Mouse (Mus musculus) stomach, embryonic 16.5 days (tissue): ENCODE results near the gene Hbs1l. TPM values are rescaled to one million over a fixed set of nuclear protein-coding genes. Genes with fewer than 3 reads are reported as not detected.

Experiments
- ATAC-seq: fragments of 200-750 bp; cut with Nextera tagmentation; 2 replicates; pipeline ENCODE4 v1.8.0; 2017; ENCODE audit warnings: moderate number of reproducible peaks, moderate TSS enrichment; ENCODE audit not compliant: insufficient read depth, low FRiP score
- H3K27ac ChIP-seq: fragments of 300-500 bp; sonication (generic); 2 replicates; pipeline ENCODE4 v1.5.1; 2014; ENCODE audit warnings: low read length
- H3K27me3 ChIP-seq: fragments of 300-500 bp; sonication (generic); 2 replicates; pipeline ENCODE4 v1.6.1; 2014; ENCODE audit warnings: low read length, control low read depth, mixed read lengths; ENCODE audit not compliant: control insufficient read depth, insufficient read depth
- H3K36me3 ChIP-seq: fragments of 300-500 bp; sonication (generic); 2 replicates; pipeline ENCODE4 v1.6.1; 2014; ENCODE audit warnings: low read length; ENCODE audit not compliant: control insufficient read depth, insufficient read depth
- H3K4me1 ChIP-seq: fragments of 300-500 bp; sonication (generic); 2 replicates; pipeline ENCODE4 v1.6.1; 2014; ENCODE audit warnings: low read length, control low read depth, mixed read lengths; ENCODE audit not compliant: control insufficient read depth, insufficient read depth
- H3K4me2 ChIP-seq: fragments of 300-500 bp; sonication (generic); 2 replicates; pipeline ENCODE4 v1.6.1; 2014; ENCODE audit warnings: low read depth, low read length, mixed read lengths
- H3K4me3 ChIP-seq: fragments of 300-500 bp; sonication (generic); replicated peaks from 2 replicates; pipeline ENCODE4 v1.5.1; 2014; ENCODE audit warnings: mild to moderate bottlenecking, low read length
- H3K9ac ChIP-seq: fragments of 300-500 bp; sonication (generic); 2 replicates; pipeline ENCODE4 v1.6.1; 2014; ENCODE audit warnings: low read length
- H3K9me3 ChIP-seq: fragments of 300-500 bp; sonication (generic); replicated peaks from 2 replicates; pipeline ENCODE4 v1.6.1; 2016; ENCODE audit warnings: low read length, control low read depth; ENCODE audit not compliant: control insufficient read depth
- WGBS: fragments of 180-500 bp; shearing (Covaris S2); extraction: QIAGEN DNeasy Blood & Tissue Kit; methylation state at CpG from one replicate; pipeline ENCODE4 v1.1.7; 2014; 5-methylcytosine and 5-hydroxymethylcytosine counted together
- polyA plus RNA-seq: library from polyadenylated mRNA; unstranded; fragments of >200 nt; fragmentation: Nextera tagmentation; extraction: Ambion mirVana; gene quantifications from 2 replicates; pipeline ENCODE4 v1.2.1, GENCODE M21; 2015

Gene Hbs1l
- polyA plus RNA-seq, 1 experiment from 2014 or later: 92.5 TPM

DNA sequence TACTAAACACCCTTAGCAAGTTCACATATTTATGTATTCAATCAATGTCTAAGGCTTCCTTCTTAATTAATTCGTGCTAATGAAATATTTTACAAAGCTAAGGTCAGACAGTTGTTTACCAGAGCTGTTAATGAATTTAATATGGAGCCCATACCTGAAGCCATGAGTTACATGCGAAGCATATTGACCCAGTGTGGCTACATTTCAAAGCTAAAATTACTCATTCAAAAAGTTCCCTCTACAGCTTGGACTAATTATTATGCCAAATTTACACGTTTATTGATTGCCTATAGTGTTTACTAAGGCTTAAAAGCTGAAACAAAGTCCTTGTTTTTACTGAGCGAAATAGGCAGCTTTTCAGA lies 401 bp upstream of the Hbs1l start:
- H3K27me3 ChIP-seq: no peaks in the 10 kb centered on the region
- 42% methylated on average over 4 of the region's 4 CpGs for WGBS
- peak overlapping the region; percentile 63 for H3K4me2 ChIP-seq
- no peak overlapping the region; the same call in 1 of the 2 replicates for H3K27ac ChIP-seq
- peak overlapping the region; percentile 92 for H3K9ac ChIP-seq
- ATAC-seq: no peak
- H3K36me3 ChIP-seq: no peaks in the 10 kb centered on the region
- no peaks in the 10 kb centered on the region for H3K9me3 ChIP-seq
- peaks cover 12% of the 10 kb centered on the region for H3K4me1 ChIP-seq
- H3K4me3 ChIP-seq: peak overlapping the region; percentile 96

DNA sequence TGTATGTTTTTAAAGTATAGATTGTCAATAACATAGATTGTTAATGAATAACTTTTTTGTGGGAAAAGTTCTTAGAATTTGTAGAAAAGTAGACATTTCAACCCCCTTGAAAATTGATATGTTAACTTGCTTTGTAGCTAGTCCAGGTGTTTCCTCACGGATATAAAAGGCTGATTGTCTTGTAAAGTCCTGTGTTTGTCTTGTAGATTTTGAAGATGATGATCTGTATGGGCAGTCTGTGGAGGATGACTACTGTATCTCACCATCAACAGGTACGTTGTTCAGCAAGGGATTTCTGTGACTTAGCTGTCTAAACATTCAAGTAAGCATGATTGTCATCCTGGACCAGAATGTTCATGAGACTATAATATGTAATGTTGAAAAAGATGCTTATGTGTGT lies 3.2 kb downstream of the Hbs1l start:
- 82% methylated on average over 2 of the region's 2 CpGs for WGBS

DNA sequence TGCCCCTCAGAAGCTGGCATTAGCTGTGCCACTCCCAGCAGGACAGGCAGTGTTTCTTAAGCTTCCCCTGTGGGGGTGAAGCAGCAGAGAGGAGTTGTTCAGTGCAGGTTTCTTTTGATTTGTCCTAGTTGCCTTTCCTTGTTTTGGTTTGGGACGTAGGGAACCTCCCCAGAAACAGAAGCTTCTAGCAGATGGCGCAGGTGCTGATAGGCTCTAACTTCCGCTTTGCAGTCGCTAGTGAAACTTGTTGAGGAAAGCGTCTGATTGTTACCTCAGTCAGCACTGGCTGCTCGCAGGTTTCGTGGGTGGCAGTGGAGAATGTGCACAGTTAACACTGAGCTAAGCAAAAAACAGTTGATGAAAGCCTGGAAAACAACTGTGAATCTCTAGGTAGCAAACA lies 6.0 kb downstream of the Hbs1l start:
- ATAC-seq: no peak
- Histone ChIP-seq H3K4me3 (no peak overlapping the region), H3K27ac (no peak overlapping the region), H3K9ac (no peak overlapping the region), H3K36me3 (0 out of 2 replicates have a peak, but pooled peaks cover 8% of the 10 kb centered on the region), H3K4me2 (no peak overlapping the region), H3K9me3 (no peaks in the 10 kb centered on the region), H3K4me1 (peaks cover 9% of the 10 kb centered on the region), H3K27me3 (no peaks in the 10 kb centered on the region)
- 89% methylated on average over 7 of the region's 7 CpGs for WGBS

More for the DNA sequence above, 3.2 kb downstream of the Hbs1l start:
- Histone ChIP-seq H3K4me1 (peaks cover 12% of the 10 kb centered on the region), H3K27me3 (no peaks in the 10 kb centered on the region), H3K9ac (no peak overlapping the region), H3K36me3 (0 out of 2 replicates have a peak, but pooled peaks cover 4% of the 10 kb centered on the region), H3K4me2 (no peak overlapping the region), H3K27ac (no peak overlapping the region), H3K9me3 (no peaks in the 10 kb centered on the region), H3K4me3 (no peak overlapping the region)
- ATAC-seq: no peak

DNA sequence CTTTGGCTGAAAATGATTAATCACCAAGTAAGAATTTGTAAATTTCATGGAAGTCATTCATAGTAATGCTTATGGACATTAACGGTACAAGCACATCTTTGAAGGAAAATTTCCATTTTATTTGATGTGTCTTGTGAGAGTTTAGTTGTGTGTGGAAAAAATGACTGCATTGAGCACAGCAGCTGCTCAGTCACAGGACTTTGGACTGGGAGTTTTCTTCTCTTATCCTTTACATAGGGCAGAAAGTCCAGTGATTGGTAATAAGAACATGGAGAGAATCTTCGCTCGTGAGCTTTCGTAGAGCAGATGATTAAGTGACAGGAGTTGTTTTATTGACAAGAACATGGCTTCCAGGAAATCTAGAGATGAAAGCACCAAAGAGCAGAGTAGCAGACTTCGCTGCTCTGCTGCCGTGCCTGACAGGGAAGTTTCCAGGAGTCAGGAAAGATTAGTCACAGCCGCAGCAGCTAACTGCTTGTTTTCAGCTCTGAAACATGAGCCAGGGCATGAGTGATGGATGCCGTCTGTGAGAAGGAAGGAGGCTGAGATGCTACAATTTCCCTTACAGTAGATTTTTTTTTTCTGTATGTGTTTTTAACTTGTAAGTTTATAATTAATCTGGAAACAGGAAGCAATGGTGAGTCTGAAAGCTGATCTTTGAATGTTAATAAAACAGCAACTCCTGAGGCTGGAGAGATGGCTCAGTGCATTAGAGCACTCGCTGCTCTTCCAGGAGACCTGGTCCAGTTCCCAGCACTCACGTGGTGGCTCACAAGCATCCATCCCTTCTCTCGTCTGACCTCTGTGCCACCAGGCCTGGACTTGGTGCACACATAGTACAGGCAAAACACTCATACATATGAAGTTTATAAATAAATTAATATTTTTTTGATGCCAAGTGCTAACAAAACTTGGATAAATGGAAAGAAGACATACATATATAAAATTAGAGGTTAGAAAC lies 9.2 kb downstream of the Hbs1l start:
- no peak overlapping the region for H3K4me2 ChIP-seq
- no peak overlapping the region for H3K27ac ChIP-seq

DNA sequence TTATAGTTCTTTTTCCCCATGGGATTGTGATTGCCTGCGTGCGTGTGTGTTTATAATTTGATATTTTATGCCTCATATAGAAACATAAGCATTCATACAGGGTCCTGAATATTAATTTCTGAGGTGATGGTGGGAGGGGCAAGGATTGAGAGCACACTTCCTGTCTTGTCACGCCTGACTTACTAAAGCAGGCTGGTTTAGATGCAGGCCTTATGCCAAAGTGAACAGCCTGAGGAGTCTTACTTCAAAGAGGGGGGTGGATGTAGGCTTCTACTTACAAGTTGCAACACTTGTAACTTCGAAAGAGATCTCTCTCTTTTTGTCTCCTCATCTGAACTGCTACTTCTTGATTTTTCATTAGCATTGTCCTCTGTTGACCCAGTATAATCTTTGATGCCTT lies 18.0 kb downstream of the Hbs1l start:
- ATAC-seq: no peak
- no peak overlapping the region for H3K27ac ChIP-seq
- no peak overlapping the region for H3K4me2 ChIP-seq
- no peak overlapping the region for H3K9ac ChIP-seq
- WGBS: 73% methylated on average over 4 of the region's 4 CpGs
- H3K4me3 ChIP-seq: no peak overlapping the region
- H3K27me3 ChIP-seq: no peaks in the 10 kb centered on the region
- no peaks in the 10 kb centered on the region for H3K4me1 ChIP-seq
- H3K36me3 ChIP-seq: 0 out of 2 replicates have a peak, but pooled peaks cover 3% of the 10 kb centered on the region
- no peaks in the 10 kb centered on the region for H3K9me3 ChIP-seq

More for the DNA sequence above, 9.2 kb downstream of the Hbs1l start:
- Histone ChIP-seq H3K9ac (no peak overlapping the region; the same call in 1 of the 2 replicates), H3K27me3 (no peaks in the 10 kb centered on the region), H3K9me3 (no peaks in the 10 kb centered on the region), H3K36me3 (0 out of 2 replicates have a peak, but pooled peaks cover 8% of the 10 kb centered on the region), H3K4me3 (no peak overlapping the region), H3K4me1 (no peaks in the 10 kb centered on the region)
- 55% methylated on average over 11 of the region's 11 CpGs for WGBS
- ATAC-seq: no peak

DNA sequence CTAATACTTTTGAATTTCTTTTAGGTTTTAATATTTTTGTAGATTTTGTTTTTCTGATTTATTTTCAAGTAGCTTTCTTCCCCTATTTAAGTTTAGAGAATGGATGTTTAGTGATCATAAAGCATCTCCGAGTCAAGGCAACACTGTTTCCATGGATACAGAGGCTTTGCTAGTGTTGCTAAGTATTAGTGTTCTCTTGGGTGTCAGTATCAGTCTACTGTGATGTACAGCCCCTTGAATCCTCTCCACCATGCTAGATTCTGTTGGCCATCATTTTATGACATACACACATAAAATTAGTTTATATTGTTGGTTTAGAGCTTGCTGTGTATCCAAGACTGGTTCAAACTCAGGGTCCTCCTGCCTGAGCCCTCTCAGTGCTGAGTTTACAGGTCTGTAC lies 20.3 kb downstream of the Hbs1l start:
- 0 out of 2 replicates have a peak, but pooled peaks cover 3% of the 10 kb centered on the region for H3K36me3 ChIP-seq
- H3K4me3 ChIP-seq: no peak overlapping the region
- no peak overlapping the region for H3K4me2 ChIP-seq
- 89% methylated on average over 1 of the region's 1 CpGs for WGBS
- no peak overlapping the region for H3K9ac ChIP-seq
- no peak for ATAC-seq
- H3K4me1 ChIP-seq: no peaks in the 10 kb centered on the region
- H3K27me3 ChIP-seq: no peaks in the 10 kb centered on the region
- no peak overlapping the region for H3K27ac ChIP-seq
- H3K9me3 ChIP-seq: no peaks in the 10 kb centered on the region

DNA sequence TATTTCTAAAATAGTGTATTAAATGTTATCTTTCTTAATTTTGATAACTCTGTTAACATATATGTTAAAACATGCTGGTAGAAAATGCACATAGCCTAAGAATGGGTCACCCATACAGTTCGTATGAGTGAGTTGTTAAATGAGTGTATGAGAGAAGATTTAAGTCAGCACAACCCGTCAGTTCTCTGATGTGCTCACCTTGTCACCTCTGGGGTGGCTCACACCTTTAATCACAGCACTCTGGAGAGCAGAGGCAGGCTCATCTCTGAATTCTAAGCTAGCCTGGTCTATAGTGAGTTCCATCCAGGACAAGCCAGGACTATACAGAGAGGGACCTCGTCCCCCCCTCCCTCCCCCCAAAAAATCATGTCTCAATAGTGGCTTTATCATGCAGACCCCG lies 22.5 kb downstream of the Hbs1l start:
- H3K4me3 ChIP-seq: no peak overlapping the region
- no peak overlapping the region for H3K9ac ChIP-seq
- H3K27ac ChIP-seq: no peak overlapping the region
- H3K36me3 ChIP-seq: 0 out of 2 replicates have a peak, but pooled peaks cover 3% of the 10 kb centered on the region
- 91% methylated on average over 4 of the region's 4 CpGs for WGBS
- no peak for ATAC-seq
- H3K4me1 ChIP-seq: no peaks in the 10 kb centered on the region
- H3K4me2 ChIP-seq: no peak overlapping the region
- H3K9me3 ChIP-seq: no peaks in the 10 kb centered on the region
- no peaks in the 10 kb centered on the region for H3K27me3 ChIP-seq

DNA sequence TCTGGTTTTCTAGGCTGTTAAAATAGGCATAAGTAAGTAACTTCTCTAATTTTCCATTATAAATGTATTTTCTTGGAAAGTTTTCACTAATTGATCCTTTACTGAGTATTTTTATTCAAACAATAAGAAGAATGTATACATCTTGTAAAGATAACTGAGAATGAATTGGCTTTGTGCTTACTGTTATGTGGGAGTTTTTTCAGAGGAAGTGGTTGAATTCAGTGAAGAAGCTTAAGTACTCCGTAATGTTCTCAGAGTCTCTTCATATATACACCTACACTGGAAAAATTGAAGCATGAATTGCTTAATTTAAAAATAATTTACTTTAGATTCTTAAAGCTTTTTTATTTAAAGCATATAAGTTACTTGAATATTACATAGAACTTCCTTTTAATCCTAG lies 23.2 kb downstream of the Hbs1l start:
- 0 out of 2 replicates have a peak, but pooled peaks cover 3% of the 10 kb centered on the region for H3K36me3 ChIP-seq
- ATAC-seq: no peak
- H3K27me3 ChIP-seq: no peaks in the 10 kb centered on the region
- H3K9me3 ChIP-seq: no peaks in the 10 kb centered on the region
- no peak overlapping the region for H3K27ac ChIP-seq
- 84% methylated on average over 1 of the region's 1 CpGs for WGBS
- no peak overlapping the region for H3K4me3 ChIP-seq
- no peaks in the 10 kb centered on the region for H3K4me1 ChIP-seq
- no peak overlapping the region for H3K4me2 ChIP-seq
- no peak overlapping the region for H3K9ac ChIP-seq

DNA sequence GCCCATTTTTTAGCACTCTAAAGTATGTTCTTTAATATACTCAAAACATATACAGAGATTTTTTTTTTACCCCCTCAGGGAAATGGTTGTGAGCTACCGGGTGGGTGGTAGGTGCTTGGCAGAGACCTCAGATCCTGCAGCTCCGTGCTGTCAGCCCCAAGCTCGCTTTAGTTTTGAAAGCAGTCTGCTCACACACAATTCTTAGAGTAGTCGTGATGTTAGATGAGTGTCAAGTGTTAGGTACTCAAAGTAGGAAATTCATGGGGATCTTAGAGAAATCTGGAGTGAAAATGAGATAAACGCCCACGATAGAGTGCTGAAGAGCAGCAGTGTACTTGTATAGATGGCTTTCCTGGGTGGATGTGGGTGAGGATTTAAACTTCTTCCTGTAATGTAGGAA lies 24.8 kb downstream of the Hbs1l start:
- 84% methylated on average over 6 of the region's 6 CpGs for WGBS
- H3K9me3 ChIP-seq: no peaks in the 10 kb centered on the region
- H3K36me3 ChIP-seq: 0 out of 2 replicates have a peak, but pooled peaks cover 3% of the 10 kb centered on the region
- H3K9ac ChIP-seq: no peak overlapping the region
- no peak overlapping the region for H3K27ac ChIP-seq
- ATAC-seq: no peak
- H3K27me3 ChIP-seq: no peaks in the 10 kb centered on the region
- no peak overlapping the region for H3K4me2 ChIP-seq
- H3K4me1 ChIP-seq: no peaks in the 10 kb centered on the region
- H3K4me3 ChIP-seq: no peak overlapping the region
